Mouse (Mus musculus) lung, embryonic 15.5 days (tissue): ENCODE data around the gene Slc9a9. TPM values are rescaled to one million over a fixed set of nuclear protein-coding genes. Genes with fewer than 3 reads are reported as not detected.

Source experiments
- ATAC-seq: fragments of 200-750 bp; cut with Nextera tagmentation; 2 replicates; pipeline ENCODE4 v1.8.0; 2017; ENCODE audit warnings: moderate number of reproducible peaks, borderline replicate concordance; ENCODE audit not compliant: low FRiP score, low TSS enrichment; ENCODE audit errors: extremely low read depth
- H3K27ac ChIP-seq: fragments of 300-500 bp; sonication (generic); 2 replicates; pipeline ENCODE4 v1.5.1; 2015; ENCODE audit warnings: moderate library complexity, mild to moderate bottlenecking, inconsistent platforms
- H3K27me3 ChIP-seq: fragments of 300-500 bp; sonication (generic); 2 replicates; pipeline ENCODE4 v1.6.1; 2015; ENCODE audit warnings: inconsistent platforms
- H3K36me3 ChIP-seq: fragments of 300-500 bp; sonication (generic); 2 replicates; pipeline ENCODE4 v1.6.1; 2015; ENCODE audit warnings: inconsistent platforms
- H3K4me1 ChIP-seq: fragments of 300-500 bp; sonication (generic); 2 replicates; pipeline ENCODE4 v1.6.1; 2015; ENCODE audit warnings: inconsistent platforms
- H3K4me2 ChIP-seq: fragments of 300-500 bp; sonication (generic); 2 replicates; pipeline ENCODE4 v1.6.1; 2015; ENCODE audit warnings: inconsistent platforms, mild to moderate bottlenecking, moderate library complexity
- H3K4me3 ChIP-seq: fragments of 300-500 bp; sonication (generic); 2 replicates; pipeline ENCODE4 v1.5.1; 2015; ENCODE audit warnings: mild to moderate bottlenecking, inconsistent platforms
- H3K9ac ChIP-seq: fragments of 300-500 bp; sonication (generic); 2 replicates; pipeline ENCODE4 v1.6.1; 2015; ENCODE audit warnings: inconsistent platforms
- H3K9me3 ChIP-seq: fragments of 300-500 bp; sonication (generic); 2 replicates; pipeline ENCODE4 v1.6.1; 2016; ENCODE audit warnings: inconsistent platforms
- WGBS: fragments of 180-500 bp; shearing (Covaris S2); methylation state at CpG from one replicate; pipeline ENCODE4 v1.1.7; 2015; 5-methylcytosine and 5-hydroxymethylcytosine counted together
- polyA plus RNA-seq: library from polyadenylated mRNA; unstranded; fragments of >200 nt; fragmentation: Nextera tagmentation; extraction: Ambion mirVana; gene quantifications from 2 replicates; pipeline ENCODE4 v1.2.1, GENCODE M21; 2015

Slc9a9 gene
- polyA plus RNA-seq, 1 experiment from 2014 or later = 4.3 TPM

DNA sequence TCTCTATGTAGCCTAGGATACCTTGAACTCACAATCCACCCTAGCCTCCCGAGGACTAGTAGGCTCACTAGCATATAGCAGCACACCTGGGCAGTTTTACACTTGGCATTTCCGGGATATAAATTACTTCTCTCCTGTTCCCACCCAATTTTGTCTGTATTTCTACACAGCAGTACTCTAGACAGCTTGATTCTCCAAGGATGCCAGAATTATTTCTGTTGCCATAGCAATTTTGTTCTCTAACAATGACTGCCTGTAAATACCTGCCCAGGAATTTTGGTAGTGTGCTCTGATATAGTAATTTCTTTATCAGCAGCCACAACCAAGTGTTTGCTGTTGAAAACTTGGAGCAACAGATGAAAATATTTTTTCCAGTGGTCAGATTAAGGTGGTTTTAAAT lies 16.7 kb downstream of the Slc9a9 start:
- peaks cover 7% of the 10 kb centered on the region for H3K4me1 ChIP-seq
- no peaks in the 10 kb centered on the region for H3K36me3 ChIP-seq
- no peak overlapping the region for H3K4me3 ChIP-seq
- no peak overlapping the region for H3K4me2 ChIP-seq
- H3K27me3 ChIP-seq = no peaks in the 10 kb centered on the region
- WGBS = 66% methylated on average over 2 of the region's 2 CpGs
- no peak for ATAC-seq
- no peak overlapping the region for H3K9ac ChIP-seq
- no peaks in the 10 kb centered on the region for H3K9me3 ChIP-seq
- H3K27ac ChIP-seq = no peak overlapping the region

DNA sequence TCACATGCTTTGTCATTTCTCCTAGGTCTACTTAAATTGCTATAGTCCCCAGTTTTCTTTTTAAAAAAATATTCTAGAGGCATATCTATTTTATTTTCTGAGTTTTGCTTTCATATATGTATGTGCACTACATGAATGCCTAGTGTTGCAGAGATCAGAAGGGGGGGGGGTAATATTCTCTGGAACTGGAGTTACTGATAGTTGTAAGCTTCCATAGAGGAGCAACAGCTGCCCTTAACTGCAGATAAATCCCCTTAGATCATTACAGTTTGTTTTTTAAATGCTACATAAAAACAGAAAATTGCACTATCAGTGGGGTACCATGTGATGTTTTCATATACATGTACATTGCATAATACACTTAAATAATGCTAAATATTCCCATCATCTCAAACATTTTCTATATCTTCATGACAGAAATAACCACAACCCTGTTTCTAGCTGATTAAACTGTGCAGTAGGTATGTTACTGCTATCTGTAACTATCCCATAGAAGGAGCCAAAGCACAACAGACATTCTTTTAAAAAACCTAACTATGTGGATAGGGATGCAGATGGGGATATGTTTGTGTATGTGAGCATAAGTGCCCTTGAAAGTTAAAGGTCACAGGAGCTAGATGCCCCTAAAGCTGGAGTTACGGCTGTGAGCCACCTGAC lies 17.6 kb downstream of the Slc9a9 start:
- no peaks in the 10 kb centered on the region for H3K27me3 ChIP-seq
- no peak overlapping the region for H3K27ac ChIP-seq
- 92% methylated on average over 1 of the region's 1 CpGs for WGBS
- ATAC-seq = no peak
- no peak overlapping the region for H3K4me3 ChIP-seq
- no peaks in the 10 kb centered on the region for H3K9me3 ChIP-seq
- peaks cover 12% of the 10 kb centered on the region for H3K4me1 ChIP-seq
- H3K36me3 ChIP-seq = no peaks in the 10 kb centered on the region
- no peak overlapping the region for H3K9ac ChIP-seq
- H3K4me2 ChIP-seq = no peak overlapping the region

DNA sequence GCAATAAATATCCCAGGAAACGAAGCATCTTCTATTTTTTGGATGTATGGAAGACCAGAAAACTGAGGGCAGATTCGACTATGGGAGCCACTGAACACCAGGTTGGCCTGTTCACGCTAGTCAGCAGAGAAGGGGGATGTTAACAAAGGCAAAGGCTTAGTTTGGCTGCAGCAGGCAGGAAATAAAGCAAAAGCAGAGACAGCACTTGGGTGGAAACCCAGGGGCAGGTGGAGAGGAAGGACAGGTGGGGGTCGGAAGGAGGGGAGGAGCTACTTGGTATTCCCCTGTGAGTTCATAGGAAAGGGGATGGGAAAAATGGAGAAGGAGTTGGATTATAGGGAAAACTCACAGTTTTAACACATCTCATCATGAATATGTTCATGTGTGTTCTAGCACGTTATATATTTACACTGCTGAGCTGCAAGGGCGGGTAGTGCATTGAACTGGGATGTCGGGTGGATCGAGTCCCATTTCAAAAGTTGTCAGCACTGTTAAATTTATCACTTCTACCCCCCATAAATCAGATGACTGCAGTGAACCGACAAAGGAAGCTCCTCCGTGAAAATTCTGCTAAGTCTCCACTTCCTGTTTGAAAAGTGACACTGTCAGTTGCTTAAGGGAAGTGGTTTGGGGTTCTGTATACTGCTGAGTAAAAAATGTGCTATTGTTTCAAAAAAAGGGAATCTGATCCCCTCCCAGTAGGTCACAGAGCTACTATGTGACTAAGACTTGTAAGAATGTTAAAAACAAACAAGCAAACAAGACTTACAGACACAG lies 21.8 kb downstream of the Slc9a9 start:
- WGBS = 35% methylated on average over 10 of the region's 10 CpGs
- H3K9me3 ChIP-seq = no peaks in the 10 kb centered on the region
- H3K4me3 ChIP-seq = no peak overlapping the region
- no peak overlapping the region for H3K27ac ChIP-seq
- no peak overlapping the region for H3K9ac ChIP-seq
- no peak for ATAC-seq
- no peaks in the 10 kb centered on the region for H3K27me3 ChIP-seq
- no peak overlapping the region for H3K4me2 ChIP-seq
- peaks cover 14% of the 10 kb centered on the region for H3K4me1 ChIP-seq
- H3K36me3 ChIP-seq = no peaks in the 10 kb centered on the region

DNA sequence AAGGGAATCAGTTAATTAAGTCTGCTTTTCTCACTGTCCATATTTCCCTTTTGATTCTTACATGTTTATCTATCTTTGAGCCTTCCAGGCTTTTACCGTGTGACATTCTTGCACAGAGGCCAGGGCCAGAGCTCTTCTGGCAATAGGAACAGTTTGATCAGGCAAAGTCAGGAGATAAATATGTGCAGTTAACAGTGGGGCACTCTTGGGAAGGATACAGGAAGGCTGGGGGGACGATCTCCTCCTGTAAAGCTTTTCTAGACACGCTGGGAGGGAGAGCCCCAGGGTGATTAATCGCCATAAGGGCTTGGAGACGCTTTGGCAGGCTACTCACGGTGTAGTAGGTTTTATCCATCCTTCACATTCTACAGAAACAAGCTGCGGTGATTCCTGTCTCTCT lies 22.4 kb downstream of the Slc9a9 start:
- Histone ChIP-seq H3K36me3 (no peaks in the 10 kb centered on the region), H3K4me2 (no peak overlapping the region), H3K4me1 (peaks cover 20% of the 10 kb centered on the region), H3K4me3 (no peak overlapping the region), H3K9ac (no peak overlapping the region), H3K9me3 (no peaks in the 10 kb centered on the region), H3K27ac (no peak overlapping the region), H3K27me3 (no peaks in the 10 kb centered on the region)
- 8% methylated on average over 7 of the region's 7 CpGs for WGBS
- no peak for ATAC-seq

DNA sequence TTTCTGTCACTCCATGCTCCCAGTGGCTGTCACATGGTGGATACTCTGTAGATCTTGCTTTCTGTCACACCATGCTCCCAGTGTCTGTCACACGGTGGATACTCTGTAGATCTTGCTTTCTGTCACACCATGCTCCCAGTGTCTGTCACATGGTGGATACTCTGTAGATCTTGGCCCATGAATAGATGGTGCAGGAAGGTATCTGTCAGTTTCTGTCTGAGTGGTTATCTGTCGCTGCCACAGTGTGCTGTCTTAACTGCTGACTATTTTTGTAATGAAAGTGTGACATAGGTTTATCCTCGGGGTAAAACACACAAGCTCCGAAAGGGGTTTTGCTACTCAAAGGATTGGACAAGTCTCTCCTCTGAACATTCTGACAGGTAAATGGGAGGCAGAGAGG lies 24.5 kb downstream of the Slc9a9 start:
- peaks cover 20% of the 10 kb centered on the region for H3K4me1 ChIP-seq
- H3K27me3 ChIP-seq = no peaks in the 10 kb centered on the region
- H3K27ac ChIP-seq = no peak overlapping the region
- no peak for ATAC-seq
- no peaks in the 10 kb centered on the region for H3K9me3 ChIP-seq
- no peak overlapping the region for H3K9ac ChIP-seq
- H3K36me3 ChIP-seq = no peaks in the 10 kb centered on the region
- 78% methylated on average over 4 of the region's 4 CpGs for WGBS
- H3K4me2 ChIP-seq = no peak overlapping the region
- H3K4me3 ChIP-seq = no peak overlapping the region

DNA sequence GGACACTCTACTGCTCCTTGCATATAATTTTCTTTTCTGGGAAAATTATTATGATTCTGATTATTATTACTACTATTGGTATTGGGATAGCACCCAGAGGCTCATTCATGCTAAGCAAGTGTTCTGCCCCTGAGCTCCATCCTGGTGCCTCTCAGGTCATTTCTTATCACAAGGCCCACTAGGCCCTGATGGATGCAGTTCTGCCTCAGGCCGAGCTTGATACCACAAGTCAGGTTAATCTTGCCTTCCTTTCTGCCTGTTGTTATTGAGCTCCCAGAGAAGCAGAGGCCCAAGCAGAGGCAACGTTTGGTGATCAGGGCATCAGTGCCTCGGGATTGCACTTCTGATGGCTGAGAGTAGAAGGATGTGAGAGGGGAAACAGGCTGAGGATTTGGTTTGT lies 25.3 kb downstream of the Slc9a9 start:
- Histone ChIP-seq H3K36me3 (no peaks in the 10 kb centered on the region), H3K4me1 (peaks cover 20% of the 10 kb centered on the region), H3K27me3 (no peaks in the 10 kb centered on the region), H3K4me2 (no peak overlapping the region), H3K9me3 (no peaks in the 10 kb centered on the region), H3K9ac (no peak overlapping the region), H3K27ac (no peak overlapping the region), H3K4me3 (no peak overlapping the region)
- WGBS = 61% methylated on average over 3 of the region's 3 CpGs
- no peak for ATAC-seq

DNA sequence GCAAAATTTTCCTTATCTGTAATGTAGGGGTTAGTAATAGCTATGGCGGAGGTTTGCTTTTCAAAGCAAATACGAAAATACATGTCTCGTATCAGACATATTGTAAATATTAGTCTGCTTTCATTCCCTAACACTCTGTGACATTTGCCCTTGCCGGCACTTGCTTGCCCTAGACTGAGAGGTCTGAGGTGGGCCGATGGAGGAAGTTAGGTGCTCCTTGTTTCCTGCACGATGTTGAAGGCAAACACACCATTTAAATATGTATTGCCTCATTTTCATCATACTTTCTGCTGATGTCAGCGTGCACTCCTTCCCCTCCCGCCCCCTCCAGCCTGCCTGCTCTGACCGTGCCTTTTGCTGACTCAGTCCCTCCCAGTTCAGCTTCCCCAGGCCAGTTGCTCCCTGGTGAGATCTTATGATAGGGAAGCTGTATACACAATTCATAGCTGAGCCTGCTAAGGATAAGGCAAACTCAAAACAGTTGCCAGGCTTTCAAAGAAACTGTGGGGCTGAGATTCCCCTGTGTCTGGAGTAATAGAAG lies 26.9 kb downstream of the Slc9a9 start:
- Histone ChIP-seq H3K4me2 (no peak overlapping the region), H3K27ac (no peak overlapping the region), H3K9me3 (no peaks in the 10 kb centered on the region), H3K4me3 (no peak overlapping the region), H3K4me1 (peaks cover 14% of the 10 kb centered on the region), H3K27me3 (no peaks in the 10 kb centered on the region), H3K9ac (no peak overlapping the region), H3K36me3 (no peaks in the 10 kb centered on the region)
- ATAC-seq = peak; percentile 72; the same call in 1 of the 2 replicates
- WGBS = 15% methylated on average over 9 of the region's 9 CpGs

DNA sequence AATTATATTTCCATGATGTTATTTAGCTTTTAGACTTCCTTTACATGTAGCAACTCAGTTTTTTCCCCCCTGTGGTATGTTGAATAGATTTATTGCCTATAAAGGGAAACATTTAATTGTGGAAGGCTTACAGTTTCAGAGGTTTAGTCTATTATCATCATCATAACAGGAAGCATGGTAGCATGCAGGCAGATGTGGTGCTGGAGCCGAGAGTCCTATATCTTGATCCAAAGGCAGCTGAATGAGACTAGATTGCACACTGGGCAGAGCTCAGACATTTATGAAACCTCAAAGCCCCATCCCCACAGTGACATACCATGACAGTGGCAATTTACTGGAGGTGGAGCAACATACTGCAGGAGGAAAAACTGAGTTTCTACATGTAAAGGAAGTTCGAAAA lies 28.5 kb downstream of the Slc9a9 start:
- Histone ChIP-seq H3K27ac (no peak overlapping the region), H3K36me3 (no peaks in the 10 kb centered on the region), H3K4me1 (peaks cover 6% of the 10 kb centered on the region; the same call in 1 of the 2 replicates), H3K9ac (no peak overlapping the region), H3K9me3 (no peaks in the 10 kb centered on the region), H3K4me2 (no peak overlapping the region), H3K4me3 (no peak overlapping the region), H3K27me3 (no peaks in the 10 kb centered on the region)
- WGBS = 72% methylated on average over 2 of the region's 2 CpGs
- no peak for ATAC-seq

DNA sequence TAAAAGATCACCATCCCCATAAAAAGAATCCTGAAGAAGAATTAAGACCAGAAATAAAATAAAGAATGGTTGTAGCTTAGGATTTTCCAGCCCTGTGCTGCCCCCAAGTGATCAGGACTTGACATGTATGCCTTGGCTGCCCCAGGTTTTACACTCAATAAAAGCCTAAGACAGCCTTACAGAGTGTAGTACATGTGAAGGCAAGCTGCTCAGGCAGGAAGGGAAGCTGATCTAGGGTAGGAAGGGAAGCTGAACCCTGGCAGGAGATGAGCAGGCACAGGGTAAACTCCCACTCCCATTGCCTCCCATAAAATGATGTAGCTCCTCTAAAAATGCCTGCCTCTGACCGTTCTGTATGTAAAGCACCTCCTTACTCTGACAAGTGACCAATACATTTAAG lies 30.8 kb downstream of the Slc9a9 start:
- H3K9ac ChIP-seq = no peak overlapping the region

DNA sequence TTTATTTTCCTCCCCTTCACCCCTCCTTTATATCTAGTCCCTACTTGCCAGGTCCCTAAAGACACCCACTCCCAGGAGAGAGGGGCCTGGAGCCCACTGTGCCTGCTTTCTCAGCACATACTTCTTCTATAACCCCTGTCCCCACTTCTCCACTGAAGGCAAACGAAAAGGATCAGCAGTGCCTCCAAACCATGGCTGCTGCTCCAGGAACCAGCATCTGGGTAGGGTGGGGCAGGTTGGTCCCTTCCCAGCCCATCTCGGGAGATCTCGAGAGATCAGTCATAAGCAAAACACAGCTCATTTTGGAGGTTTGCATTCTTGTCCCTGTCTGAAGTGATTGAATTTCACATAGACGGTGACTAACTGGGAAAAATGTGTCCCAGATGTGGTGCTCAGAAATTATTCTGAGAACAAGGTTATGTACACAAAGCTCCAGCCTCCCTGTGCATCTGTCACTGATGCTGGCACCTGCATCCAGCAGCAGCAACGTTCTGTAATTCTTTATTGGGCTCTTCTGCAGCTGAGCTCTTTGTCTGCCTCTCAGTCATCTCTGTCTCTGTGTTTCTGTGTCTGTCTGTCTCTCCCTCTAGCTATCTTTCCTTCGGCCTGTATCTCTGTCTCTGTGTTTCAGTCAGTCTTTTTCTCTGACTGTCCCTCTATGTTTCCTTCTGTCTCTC lies 31.6 kb downstream of the Slc9a9 start:
- Histone ChIP-seq H3K4me1 (peaks cover 6% of the 10 kb centered on the region; the same call in 1 of the 2 replicates), H3K4me2 (no peak overlapping the region), H3K27me3 (no peaks in the 10 kb centered on the region), H3K27ac (no peak overlapping the region), H3K9ac (no peak overlapping the region), H3K9me3 (no peaks in the 10 kb centered on the region), H3K4me3 (no peak overlapping the region), H3K36me3 (no peaks in the 10 kb centered on the region)
- WGBS = 39% methylated on average over 6 of the region's 6 CpGs
- ATAC-seq = no peak

More for the DNA sequence above, 30.8 kb downstream of the Slc9a9 start:
- H3K4me2 ChIP-seq = no peak overlapping the region
- H3K27ac ChIP-seq = no peak overlapping the region
- no peaks in the 10 kb centered on the region for H3K36me3 ChIP-seq
- no peaks in the 10 kb centered on the region for H3K9me3 ChIP-seq
- ATAC-seq = no peak
- H3K27me3 ChIP-seq = no peaks in the 10 kb centered on the region
- H3K4me3 ChIP-seq = no peak overlapping the region
- 90% methylated on average over 1 of the region's 1 CpGs for WGBS
- peaks cover 6% of the 10 kb centered on the region; the same call in 1 of the 2 replicates for H3K4me1 ChIP-seq

DNA sequence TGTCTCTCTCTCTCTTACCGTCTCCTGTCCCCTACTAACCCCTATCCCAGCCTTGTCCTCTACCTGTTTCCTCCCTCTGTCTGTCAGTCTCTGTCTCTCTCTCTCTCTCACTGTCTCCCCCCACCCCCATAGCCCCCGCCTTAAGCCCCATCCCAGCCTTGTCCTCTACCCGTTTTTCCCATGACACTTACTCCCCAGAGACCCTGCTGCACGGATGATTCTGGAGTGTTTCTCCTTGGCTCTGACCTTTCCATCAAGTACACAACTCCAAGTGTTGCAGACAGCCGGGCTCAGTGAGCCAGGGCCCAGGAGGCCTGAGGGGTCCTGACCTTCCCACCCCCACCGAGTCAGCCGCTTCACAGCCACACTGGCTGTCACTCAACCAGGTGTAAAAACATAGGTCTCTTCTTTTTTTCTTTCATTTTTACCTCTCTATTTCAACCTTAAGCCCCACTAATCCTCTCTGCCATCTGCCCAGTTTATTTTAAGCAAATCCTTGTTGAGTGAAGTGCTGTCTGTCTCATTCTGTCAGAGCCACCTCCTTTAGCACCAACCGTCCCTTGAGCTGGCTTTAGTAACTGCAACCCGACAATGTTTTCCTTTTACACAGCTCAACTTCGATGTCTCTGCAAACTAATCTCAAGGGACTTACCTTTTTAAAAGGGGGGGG lies 32.4 kb downstream of the Slc9a9 start:
- 34% methylated on average over 10 of the region's 10 CpGs for WGBS
- Histone ChIP-seq H3K4me2 (no peak overlapping the region), H3K9me3 (no peaks in the 10 kb centered on the region), H3K4me3 (no peak overlapping the region), H3K36me3 (no peaks in the 10 kb centered on the region), H3K27me3 (no peaks in the 10 kb centered on the region), H3K4me1 (no peaks in the 10 kb centered on the region; the same call in 1 of the 2 replicates), H3K27ac (no peak overlapping the region), H3K9ac (no peak overlapping the region)
- ATAC-seq = peak; percentile 23; the same call in 1 of the 2 replicates
